Mouse (Mus musculus): ENCODE measurements around the gene Snai1.

- TF ChIP-seq CTCF (IDR thresholded peaks at IDR 0.05; ENCODE audit: extremely low read depth, insufficient read length, insufficient replicate concordance, low read depth, low read length) = no peak
- TF ChIP-seq POLR2A (IDR thresholded peaks at IDR 0.05; ENCODE audit: low read depth, low read length) = no peak
Observed at GRCm38 (mm10) chr2:167542361-167542760, 4.4 kb downstream of the Snai1 start.
